Mouse (Mus musculus) MEL (cell line): ENCODE results near the gene Nr2f6.

Experiments
- BHLHE40 ChIP-seq: IDR thresholded peaks from 2 replicates; pipeline ENCODE4 v1.6.1; 2012; ENCODE audit warnings: low read depth, mild to moderate bottlenecking, inconsistent platforms, low read length, improper control_type of control experiment, borderline replicate concordance
- ELF1 ChIP-seq: IDR thresholded peaks from 2 replicates; pipeline ENCODE4 v1.6.1; 2014; ENCODE audit warnings: low read depth, mild to moderate bottlenecking, inconsistent platforms, low read length, improper control_type of control experiment, moderate library complexity
- EP300 ChIP-seq, 2 experiments: IDR thresholded peaks; 2 replicates each; pipeline ENCODE4 v1.6.1; 2011; ENCODE audit warnings: improper control_type of control experiment in 2 of 2, low read length in 2 of 2, low read depth in 1 of 2, mild to moderate bottlenecking in 1 of 2
- GATA1 ChIP-seq: IDR thresholded peaks from 2 replicates; pipeline ENCODE4 v1.6.1; 2011; ENCODE audit warnings: low read depth, low read length, improper control_type of control experiment
- MAX ChIP-seq: IDR thresholded peaks from 2 replicates; pipeline ENCODE4 v1.6.1; 2011; ENCODE audit warnings: low read length, improper control_type of control experiment
- MAZ ChIP-seq: IDR thresholded peaks from 2 replicates; pipeline ENCODE4 v1.6.1; 2012; ENCODE audit warnings: low read depth, mild to moderate bottlenecking, inconsistent platforms, low read length, improper control_type of control experiment
- POLR2A ChIP-seq, 2 experiments: IDR thresholded peaks; 2 replicates each; pipeline ENCODE4 v1.6.1; 2011 to 2012; ENCODE audit warnings: low read length in 2 of 2, mild to moderate bottlenecking in 2 of 2, control low read depth in 1 of 2, improper control_type of control experiment in 1 of 2, low read depth in 1 of 2, moderate library complexity in 1 of 2; ENCODE audit not compliant: control insufficient read depth in 1 of 2, insufficient read depth in 1 of 2, poor library complexity in 1 of 2

DNA sequence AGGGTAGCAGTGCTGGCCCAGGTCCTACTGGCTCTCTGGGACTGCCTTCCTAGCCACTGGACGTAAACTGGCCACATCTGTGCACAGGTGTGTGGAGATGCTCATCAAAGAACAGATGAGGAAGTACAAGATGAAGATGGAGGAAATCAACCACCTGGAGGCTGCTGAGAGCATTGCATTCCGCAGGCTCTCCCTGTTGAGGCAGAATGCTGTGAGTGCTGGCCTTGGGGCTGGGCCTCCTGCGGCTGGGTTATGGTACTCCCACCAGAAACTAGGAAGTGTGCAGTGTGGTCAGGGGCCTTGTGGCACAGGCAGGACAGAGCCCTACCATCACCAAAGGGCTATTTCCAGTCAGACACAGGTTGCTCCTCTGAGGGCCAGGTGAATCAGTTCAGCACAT lies 23.7 kb downstream of the Nr2f6 start:
- TF ChIP-seq BHLHE40 (no peak), GATA1 (no peak), ELF1 (no peak), EP300 (IDR thresholded peaks at IDR 0.05; ENCODE audit: low read depth in 1 of 2, low read length in 2 of 2) (no peak), POLR2A (IDR thresholded peaks at IDR 0.05; ENCODE audit: control insufficient read depth in 1 of 2, insufficient read depth in 1 of 2, low read depth in 1 of 2, low read length in 2 of 2, poor library complexity in 1 of 2) (no peak), MAX (no peak), MAZ (no peak)
